Mouse (Mus musculus): ENCODE data around the gene Ap3m1. TPM values are rescaled to one million over a fixed set of nuclear protein-coding genes. Genes with fewer than 3 reads are reported as not detected.

The Ap3m1 gene
- total RNA-seq, 1 experiment from 2014 or later = 99.3 TPM

GRCm38 (mm10) chr14:21017871-21018270, 34.4 kb downstream of the Ap3m1 start:
- no peak for DNase-seq

- DNase-seq = no peak
These were observed 38.4 kb downstream of the Ap3m1 start for GRCm38 (mm10) chr14:21013800-21014334.

GRCm38 (mm10) chr14:20999617-21000016, 52.7 kb downstream of the Ap3m1 start:
- DNase-seq = no peak

- no peak for DNase-seq
These were observed 54.8 kb downstream of the Ap3m1 start for GRCm38 (mm10) chr14:20997548-20997947.

- DNase-seq = no peak
These were observed 55.9 kb downstream of the Ap3m1 start for GRCm38 (mm10) chr14:20996361-20996760.

- no peak for DNase-seq
These were observed 56.8 kb downstream of the Ap3m1 start for GRCm38 (mm10) chr14:20995497-20995896.

- DNase-seq = no peak
These were observed 57.8 kb downstream of the Ap3m1 start for GRCm38 (mm10) chr14:20994475-20994874.

- peak; percentile 75 for DNase-seq
These were observed 59.1 kb downstream of the Ap3m1 start for GRCm38 (mm10) chr14:20993067-20993691.

- no peak for DNase-seq
These were observed 60.8 kb downstream of the Ap3m1 start for GRCm38 (mm10) chr14:20991492-20991891.

GRCm38 (mm10) chr14:20985482-20985881, 66.8 kb downstream of the Ap3m1 start:
- peak; percentile 30 for DNase-seq

GRCm38 (mm10) chr14:20983832-20984231, 68.5 kb downstream of the Ap3m1 start:
- peak; percentile 82 for DNase-seq

Other genes starting within 250 kb of the Ap3m1 start
- 26.3 and 60.1 TPM in 2 replicates for gene Plau, start 215.8 kb downstream of the Ap3m1 start, total RNA-seq (2021)
- gene Vcl, start 123.1 kb downstream of the Ap3m1 start, total RNA-seq (2021) = 93.6 and 93.9 TPM in 2 replicates
- gene Adk, start 66 bp upstream of the Ap3m1 start, total RNA-seq (2021) = 97.4 and 164 TPM in 2 replicates

Data from adrenal gland, postnatal 14 days (tissue).